Mouse (Mus musculus): ENCODE measurements around the gene Slc25a33. TPM values are rescaled to one million over a fixed set of nuclear protein-coding genes. Genes with fewer than 3 reads are reported as not detected.

Slc25a33 gene
- polyA plus RNA-seq, 1 experiment from 2014 or later, result 9.6 TPM

DNA sequence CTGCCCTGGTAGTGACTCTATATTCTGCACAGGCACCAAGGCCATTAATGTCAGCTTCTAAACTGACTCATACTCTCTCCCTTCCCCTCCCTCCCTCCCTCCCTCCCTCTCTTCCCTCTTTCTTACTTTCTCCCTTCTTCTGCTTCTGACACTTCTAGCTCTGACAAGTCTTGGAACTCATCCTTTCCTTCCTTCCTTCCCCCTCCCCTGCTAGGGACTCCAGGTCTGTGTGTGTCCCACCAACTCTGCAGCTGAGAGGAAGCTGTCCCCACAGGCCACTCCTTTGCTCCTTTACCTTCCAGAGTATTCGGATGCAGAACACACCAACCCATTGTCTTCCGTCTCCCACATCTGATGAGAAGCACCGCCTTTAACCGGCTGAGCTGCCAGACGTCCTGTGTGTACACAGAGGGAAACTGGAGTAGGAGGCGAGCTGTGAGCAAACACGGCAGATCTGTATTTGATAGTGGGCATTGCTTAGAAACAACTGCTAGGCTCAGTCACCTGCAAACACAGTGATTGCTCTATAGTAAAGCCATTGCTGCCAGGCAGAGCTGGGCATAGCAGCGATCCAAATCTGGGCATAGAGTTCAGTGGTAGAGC is 1.8 kb upstream of the Slc25a33 start:
- TF ChIP-seq CTCF (IDR thresholded peaks at IDR 0.05; ENCODE audit: low read depth), result no peak
- H3K36me3 ChIP-seq (ENCODE audit: insufficient read depth), result no peaks in the 10 kb centered on the region
- no peak overlapping the region for H3K4me3 ChIP-seq (ENCODE audit: low read depth, low read length)
- no peak overlapping the region for H3K4me2 ChIP-seq
- H3K27me3 ChIP-seq (ENCODE audit: insufficient read depth, low read length), result no peaks in the 10 kb centered on the region
- peak overlapping the region; percentile 30; the same call in 1 of the 2 replicates for H3K27ac ChIP-seq (ENCODE audit: low read depth)
- no peaks in the 10 kb centered on the region for H3K9me3 ChIP-seq (ENCODE audit: low read depth, low read length)
- no peak for DNase-seq
- no peak for ATAC-seq (ENCODE audit: insufficient read depth)
- no peak overlapping the region for H3K9ac ChIP-seq
- WGBS, result 14% methylated on average over 8 of the region's 8 CpGs
- H3K4me1 ChIP-seq (ENCODE audit: insufficient read depth), result peaks cover 13% of the 10 kb centered on the region; the same call in 1 of the 2 replicates

GRCm38 (mm10) chr4:149775330-149775729 is 1.3 kb upstream of the Slc25a33 start:
- DNase-seq, result no peak
- Histone ChIP-seq H3K36me3 (ENCODE audit: insufficient read depth) (no peaks in the 10 kb centered on the region), H3K27me3 (ENCODE audit: insufficient read depth, low read length) (no peaks in the 10 kb centered on the region), H3K9ac (no peak overlapping the region), H3K9me3 (ENCODE audit: low read depth, low read length) (no peaks in the 10 kb centered on the region), H3K4me3 (ENCODE audit: low read depth, low read length) (no peak overlapping the region), H3K4me2 (no peak overlapping the region), H3K4me1 (ENCODE audit: insufficient read depth) (peaks cover 13% of the 10 kb centered on the region; the same call in 1 of the 2 replicates), H3K27ac (ENCODE audit: low read depth) (no peak overlapping the region)
- WGBS, result 47% methylated on average over 7 of the region's 7 CpGs
- ATAC-seq (ENCODE audit: insufficient read depth), result no peak
- TF ChIP-seq CTCF (IDR thresholded peaks at IDR 0.05; ENCODE audit: low read depth), result no peak

DNA sequence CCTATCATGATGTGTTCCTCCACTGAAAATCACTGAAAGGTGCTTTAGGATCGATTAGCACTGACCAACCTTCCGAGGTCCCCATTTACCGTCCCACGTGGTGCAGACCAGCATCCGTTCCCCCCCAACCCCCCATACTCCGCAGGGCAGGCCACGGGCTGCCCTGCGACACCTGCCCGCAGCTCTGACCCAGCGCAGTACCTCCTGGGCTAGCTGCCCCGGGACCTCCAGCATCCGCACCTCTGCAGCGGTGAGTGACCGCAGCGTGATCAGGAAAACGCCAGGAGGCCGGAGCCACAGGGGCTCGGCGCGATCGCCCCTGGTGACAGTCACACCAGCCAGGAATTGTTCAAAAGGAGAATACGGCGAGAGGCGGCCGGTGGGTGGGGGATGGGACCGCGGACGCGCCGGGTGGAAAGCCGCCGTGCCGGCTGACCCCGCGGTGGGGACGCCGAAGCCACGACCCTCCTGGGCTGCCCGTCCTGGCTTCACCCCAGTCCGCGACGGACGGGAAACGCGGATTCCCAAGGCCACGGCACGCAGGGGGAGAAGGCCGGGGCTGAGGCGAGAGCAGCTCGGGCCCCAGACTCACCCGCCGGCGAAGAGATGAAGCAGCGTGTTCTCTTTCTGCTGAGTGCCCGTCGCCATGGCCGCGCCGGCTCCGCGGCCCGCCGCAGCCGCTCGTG is 526 bp downstream of the Slc25a33 start:
- H3K4me2 ChIP-seq, result peak overlapping the region; percentile 99
- ATAC-seq (ENCODE audit: insufficient read depth) (peak; percentile 72), DNase-seq (no peak)
- H3K4me1 ChIP-seq (ENCODE audit: insufficient read depth), result 0 out of 2 replicates have a peak, but pooled peaks cover 5% of the 10 kb centered on the region
- H3K27me3 ChIP-seq (ENCODE audit: insufficient read depth, low read length), result no peaks in the 10 kb centered on the region
- WGBS, result under 1% methylated on average over 65 of the region's 65 CpGs
- TF ChIP-seq CTCF (IDR thresholded peaks at IDR 0.05; ENCODE audit: low read depth), result no peak
- peak overlapping the region; percentile 74 for H3K4me3 ChIP-seq (ENCODE audit: low read depth, low read length)
- H3K9me3 ChIP-seq (ENCODE audit: low read depth, low read length), result no peaks in the 10 kb centered on the region
- H3K9ac ChIP-seq, result peak overlapping the region; percentile 79
- no peaks in the 10 kb centered on the region for H3K36me3 ChIP-seq (ENCODE audit: insufficient read depth)
- peak overlapping the region; percentile 54; the same call in 1 of the 2 replicates for H3K27ac ChIP-seq (ENCODE audit: low read depth)

- no peak for DNase-seq
- H3K4me2 ChIP-seq, result no peak overlapping the region
These were observed 1.7 kb downstream of the Slc25a33 start for GRCm38 (mm10) chr4:149772394-149772793.

DNA sequence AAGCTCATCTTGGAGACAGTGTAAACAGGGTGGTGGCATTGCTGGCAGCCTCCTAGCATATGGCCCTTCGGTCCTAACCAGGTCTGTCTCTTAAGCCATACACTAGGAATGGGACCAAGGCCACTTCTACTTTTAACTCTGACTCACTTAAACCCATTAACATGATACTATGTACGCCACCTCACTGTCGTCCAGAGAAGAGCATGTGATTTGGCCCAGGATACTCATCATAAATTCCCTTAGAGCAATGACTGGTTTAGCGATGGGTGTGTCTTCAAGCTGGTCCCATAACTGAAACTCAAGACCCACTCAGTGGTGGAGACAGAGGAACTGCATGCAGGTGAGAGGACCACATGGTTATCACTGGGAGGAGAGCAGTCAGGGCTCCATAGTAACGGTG is 8.9 kb downstream of the Slc25a33 start:
- ATAC-seq (ENCODE audit: insufficient read depth) (no peak), DNase-seq (no peak)
- Histone ChIP-seq H3K4me2 (no peak overlapping the region), H3K9me3 (ENCODE audit: low read depth, low read length) (no peaks in the 10 kb centered on the region), H3K36me3 (ENCODE audit: insufficient read depth) (peaks cover 3% of the 10 kb centered on the region; the same call in 1 of the 2 replicates), H3K27ac (ENCODE audit: low read depth) (no peak overlapping the region), H3K9ac (no peak overlapping the region), H3K4me3 (ENCODE audit: low read depth, low read length) (no peak overlapping the region), H3K4me1 (ENCODE audit: insufficient read depth) (no peaks in the 10 kb centered on the region), H3K27me3 (ENCODE audit: insufficient read depth, low read length) (no peaks in the 10 kb centered on the region)
- WGBS, result 86% methylated on average over 5 of the region's 5 CpGs
- no peak for TF ChIP-seq CTCF (IDR thresholded peaks at IDR 0.05; ENCODE audit: low read depth)

More at GRCm38 (mm10) chr4:149772394-149772793, 1.7 kb downstream of the Slc25a33 start:
- peak; percentile 47; the same call in 1 of the 2 replicates for TF ChIP-seq CTCF (IDR thresholded peaks at IDR 0.05; ENCODE audit: low read depth)
- ATAC-seq (ENCODE audit: insufficient read depth), result no peak
- Histone ChIP-seq H3K9me3 (ENCODE audit: low read depth, low read length) (no peaks in the 10 kb centered on the region), H3K27ac (ENCODE audit: low read depth) (no peak overlapping the region), H3K27me3 (ENCODE audit: insufficient read depth, low read length) (no peaks in the 10 kb centered on the region), H3K4me1 (ENCODE audit: insufficient read depth) (0 out of 2 replicates have a peak, but pooled peaks cover 5% of the 10 kb centered on the region), H3K9ac (no peak overlapping the region), H3K36me3 (ENCODE audit: insufficient read depth) (no peaks in the 10 kb centered on the region), H3K4me3 (ENCODE audit: low read depth, low read length) (no peak overlapping the region)
- WGBS, result 33% methylated on average over 2 of the region's 2 CpGs

- TF ChIP-seq CTCF (IDR thresholded peaks at IDR 0.05; ENCODE audit: low read depth), result no peak
- 80% methylated on average over 2 of the region's 2 CpGs for WGBS
- ATAC-seq (ENCODE audit: insufficient read depth), result no peak
These were observed 10.7 kb downstream of the Slc25a33 start for GRCm38 (mm10) chr4:149763335-149763734.

DNA sequence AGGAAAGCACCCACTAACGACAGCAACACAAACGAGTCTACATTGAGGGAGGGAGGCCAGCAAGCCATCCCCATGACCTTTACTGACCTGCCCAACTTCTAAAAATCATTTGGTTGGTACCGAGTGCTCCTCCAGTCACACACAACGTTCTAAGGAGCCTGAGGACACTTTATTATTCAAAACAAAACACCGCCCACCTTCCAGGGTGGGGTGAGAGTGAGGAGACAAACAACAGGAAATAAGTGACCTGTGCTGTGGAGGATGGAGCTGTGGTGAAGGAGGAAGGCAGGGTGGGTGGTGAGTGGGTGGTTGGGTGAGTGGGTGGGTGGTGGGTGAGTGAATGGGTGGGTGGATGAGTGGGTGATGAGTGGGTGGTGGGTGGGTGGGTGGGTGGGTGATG is 14.6 kb downstream of the Slc25a33 start:
- H3K27ac ChIP-seq (ENCODE audit: low read depth), result no peak overlapping the region
- TF ChIP-seq CTCF (IDR thresholded peaks at IDR 0.05; ENCODE audit: low read depth), result no peak
- H3K9ac ChIP-seq, result no peak overlapping the region
- no peak overlapping the region for H3K4me3 ChIP-seq (ENCODE audit: low read depth, low read length)
- no peaks in the 10 kb centered on the region for H3K4me1 ChIP-seq (ENCODE audit: insufficient read depth)
- DNase-seq, result no peak
- H3K4me2 ChIP-seq, result no peak overlapping the region
- H3K27me3 ChIP-seq (ENCODE audit: insufficient read depth, low read length), result no peaks in the 10 kb centered on the region
- ATAC-seq (ENCODE audit: insufficient read depth), result no peak
- H3K36me3 ChIP-seq (ENCODE audit: insufficient read depth), result peaks cover 3% of the 10 kb centered on the region; the same call in 1 of the 2 replicates
- WGBS, result 75% methylated on average over 5 of the region's 5 CpGs
- H3K9me3 ChIP-seq (ENCODE audit: low read depth, low read length), result no peaks in the 10 kb centered on the region

More at GRCm38 (mm10) chr4:149763335-149763734, 10.7 kb downstream of the Slc25a33 start:
- no peak overlapping the region for H3K4me2 ChIP-seq
- peaks cover 3% of the 10 kb centered on the region; the same call in 1 of the 2 replicates for H3K36me3 ChIP-seq (ENCODE audit: insufficient read depth)
- H3K27me3 ChIP-seq (ENCODE audit: insufficient read depth, low read length), result no peaks in the 10 kb centered on the region
- no peak overlapping the region for H3K27ac ChIP-seq (ENCODE audit: low read depth)
- H3K9ac ChIP-seq, result no peak overlapping the region
- H3K4me3 ChIP-seq (ENCODE audit: low read depth, low read length), result no peak overlapping the region
- no peak for DNase-seq
- H3K4me1 ChIP-seq (ENCODE audit: insufficient read depth), result no peaks in the 10 kb centered on the region
- no peaks in the 10 kb centered on the region for H3K9me3 ChIP-seq (ENCODE audit: low read depth, low read length)
